ENCODE assay signal across 29 mouse cellular contexts in the genomic region with DNA sequence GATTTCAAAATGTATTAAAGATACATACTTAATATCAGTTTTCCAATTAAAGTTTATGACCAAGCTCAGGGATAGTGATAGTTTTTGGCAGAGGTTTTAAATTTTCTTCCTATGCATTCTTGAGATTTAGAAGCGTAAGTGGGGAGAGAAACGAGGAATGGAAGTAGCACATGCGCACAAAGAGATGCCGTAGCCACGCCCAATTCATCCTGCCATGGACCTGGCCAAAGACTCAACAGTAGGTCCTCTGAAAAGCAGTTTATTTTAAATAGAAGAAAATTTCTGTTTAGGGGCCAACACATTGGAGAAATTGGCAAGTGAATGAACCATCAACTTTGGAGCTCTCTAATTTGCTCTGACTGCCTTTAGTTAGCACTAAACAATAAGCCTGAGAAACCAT.
"Had no signal": no experiment of that assay in that cellular context is flagged by ENCODE, and none has a peak within 500 bp of the region (broad histone marks: within the 10 kb centered on the region; RNA-seq: fewer than 3 reads in every experiment).

No protein-coding gene starts in this region.

- H3K4me3 ChIP-seq: gastrocnemius, adult 2 months; heart, embryonic 10.5 days; heart, embryonic 12.5 days; hindbrain, embryonic 10.5 days; hindbrain, embryonic 12.5 days; intestine, embryonic 15.5 days; kidney, embryonic 15.5 days; left cerebral cortex, adult 2 months; limb, embryonic 10.5 days; limb, embryonic 12.5 days; liver, embryonic 13.5 days; liver, embryonic 15.5 days had no signal

- H3K4me1 ChIP-seq: heart, embryonic 10.5 days; heart, embryonic 12.5 days; hindbrain, embryonic 10.5 days; hindbrain, embryonic 12.5 days; intestine, embryonic 15.5 days; kidney, embryonic 15.5 days; limb, embryonic 10.5 days; limb, embryonic 12.5 days; liver, embryonic 13.5 days; liver, embryonic 15.5 days had no signal

- H3K27me3 ChIP-seq: heart, embryonic 12.5 days; hindbrain, embryonic 12.5 days; intestine, embryonic 15.5 days; kidney, embryonic 15.5 days; limb, embryonic 12.5 days; liver, embryonic 13.5 days; liver, embryonic 15.5 days had no signal

- H3K9me3 ChIP-seq: heart, embryonic 10.5 days; heart, embryonic 12.5 days; hindbrain, embryonic 10.5 days; hindbrain, embryonic 12.5 days; intestine, embryonic 15.5 days; kidney, embryonic 15.5 days; limb, embryonic 10.5 days; limb, embryonic 12.5 days; liver, embryonic 13.5 days; liver, embryonic 15.5 days had no signal

- DNase-seq: gastrocnemius, adult 2 months; gastrocnemius, postnatal 10 days; gastrocnemius, postnatal 25 days; heart, adult 18-20 months; heart, postnatal 10 days; heart, postnatal 4 days; kidney, adult 18-20 months; kidney, adult 8-10 months; kidney, postnatal 14 days; kidney, postnatal 4 days; liver; liver, embryonic 13.5 days; liver, postnatal 0 days had no signal

- H3K27ac ChIP-seq: gastrocnemius, adult 2 months; heart, embryonic 10.5 days; hindbrain, embryonic 10.5 days; hindbrain, embryonic 12.5 days; hindbrain, embryonic 14.5 days; intestine, embryonic 15.5 days; kidney, embryonic 15.5 days; kidney, postnatal 0 days; left cerebral cortex, adult 2 months; limb, embryonic 10.5 days; limb, embryonic 12.5 days; liver, embryonic 13.5 days; liver, embryonic 15.5 days had no signal

- H3K36me3 ChIP-seq: heart, embryonic 10.5 days; heart, embryonic 12.5 days; hindbrain, embryonic 10.5 days; hindbrain, embryonic 12.5 days; intestine, embryonic 15.5 days; kidney, embryonic 15.5 days; limb, embryonic 10.5 days; limb, embryonic 12.5 days; liver, embryonic 13.5 days; liver, embryonic 15.5 days had no signal

- H3K4me2 ChIP-seq: heart, embryonic 12.5 days; hindbrain, embryonic 12.5 days; hindbrain, embryonic 14.5 days; intestine, embryonic 15.5 days; kidney, embryonic 15.5 days; limb, embryonic 12.5 days; liver, embryonic 11.5 days; liver, embryonic 13.5 days; liver, embryonic 15.5 days had no signal

- ATAC-seq: hindbrain, embryonic 16.5 days; inflammation-experienced regulatory T-cells, adult 6 months; intestine, embryonic 15.5 days; intestine, postnatal 0 days; liver, postnatal 0 days had no signal

- H3K9ac ChIP-seq: heart, embryonic 12.5 days; hindbrain, embryonic 12.5 days; hindbrain, embryonic 14.5 days; intestine, embryonic 15.5 days; kidney, embryonic 15.5 days; limb, embryonic 12.5 days; liver, embryonic 13.5 days; liver, embryonic 15.5 days; liver, postnatal 0 days had no signal
